Mouse (Mus musculus) hindbrain, embryonic 11.5 days (tissue): Measurements from ENCODE around the gene Jag1. TPM values are rescaled to one million over a fixed set of nuclear protein-coding genes. Genes with fewer than 3 reads are reported as not detected.

Experiments used
- ATAC-seq: fragments of 200-750 bp; cut with Nextera tagmentation; 2 replicates; pipeline ENCODE4 v1.8.0; 2017; ENCODE audit warnings: mild to moderate bottlenecking, moderate TSS enrichment, moderate library complexity; ENCODE audit not compliant: low FRiP score
- DNase-seq: peaks from one replicate; pipeline ENCODE4 v3.0.0-alpha.2; 2015; ENCODE audit warnings: low spot score
- H3K27ac ChIP-seq: fragments of 300-500 bp; sonication (generic); 2 replicates; pipeline ENCODE4 v1.5.1; 2014; ENCODE audit warnings: mild to moderate bottlenecking, low read depth, low read length
- H3K27me3 ChIP-seq: fragments of 300-500 bp; sonication (generic); 2 replicates; pipeline ENCODE4 v1.6.1; 2014; ENCODE audit warnings: mild to moderate bottlenecking, low read length, moderate library complexity, mixed read lengths; ENCODE audit not compliant: control insufficient read depth, insufficient read depth
- H3K36me3 ChIP-seq: fragments of 300-500 bp; sonication (generic); 2 replicates; pipeline ENCODE4 v1.6.1; 2014; ENCODE audit warnings: mild to moderate bottlenecking, low read length, moderate library complexity, mixed read lengths; ENCODE audit not compliant: control insufficient read depth, insufficient read depth
- H3K4me1 ChIP-seq: fragments of 300-500 bp; sonication (generic); replicated peaks from 2 replicates; pipeline ENCODE4 v1.6.1; 2014; ENCODE audit warnings: low read length, mixed read lengths; ENCODE audit not compliant: control insufficient read depth, insufficient read depth
- H3K4me2 ChIP-seq: fragments of 300-500 bp; sonication (generic); replicated peaks from 2 replicates; pipeline ENCODE4 v1.6.1; 2014; ENCODE audit warnings: mild to moderate bottlenecking, low read depth, low read length
- H3K4me3 ChIP-seq: fragments of 300-500 bp; sonication (generic); 2 replicates; pipeline ENCODE4 v1.5.1; 2014; ENCODE audit warnings: low read depth, low read length
- H3K9ac ChIP-seq: fragments of 300-500 bp; sonication (generic); 2 replicates; pipeline ENCODE4 v1.6.1; 2014; ENCODE audit warnings: low read depth, low read length
- H3K9me3 ChIP-seq: fragments of 300-500 bp; sonication (generic); 2 replicates; pipeline ENCODE4 v1.6.1; 2016; ENCODE audit warnings: low read length; ENCODE audit not compliant: control insufficient read depth
- WGBS: fragments of 180-500 bp; shearing (Covaris S2); extraction: QIAGEN DNeasy Blood & Tissue Kit; methylation state at CpG from one replicate; pipeline ENCODE4 v1.1.7; 2014; 5-methylcytosine and 5-hydroxymethylcytosine counted together
- polyA plus RNA-seq: library from polyadenylated mRNA; unstranded; fragments of >200 nt; fragmentation: Nextera tagmentation; extraction: Ambion mirVana; gene quantifications from 2 replicates; pipeline ENCODE4 v1.2.1, GENCODE M21; 2014

Gene Jag1
- polyA plus RNA-seq, 1 experiment from 2014 or later, result 22.1 TPM

DNA sequence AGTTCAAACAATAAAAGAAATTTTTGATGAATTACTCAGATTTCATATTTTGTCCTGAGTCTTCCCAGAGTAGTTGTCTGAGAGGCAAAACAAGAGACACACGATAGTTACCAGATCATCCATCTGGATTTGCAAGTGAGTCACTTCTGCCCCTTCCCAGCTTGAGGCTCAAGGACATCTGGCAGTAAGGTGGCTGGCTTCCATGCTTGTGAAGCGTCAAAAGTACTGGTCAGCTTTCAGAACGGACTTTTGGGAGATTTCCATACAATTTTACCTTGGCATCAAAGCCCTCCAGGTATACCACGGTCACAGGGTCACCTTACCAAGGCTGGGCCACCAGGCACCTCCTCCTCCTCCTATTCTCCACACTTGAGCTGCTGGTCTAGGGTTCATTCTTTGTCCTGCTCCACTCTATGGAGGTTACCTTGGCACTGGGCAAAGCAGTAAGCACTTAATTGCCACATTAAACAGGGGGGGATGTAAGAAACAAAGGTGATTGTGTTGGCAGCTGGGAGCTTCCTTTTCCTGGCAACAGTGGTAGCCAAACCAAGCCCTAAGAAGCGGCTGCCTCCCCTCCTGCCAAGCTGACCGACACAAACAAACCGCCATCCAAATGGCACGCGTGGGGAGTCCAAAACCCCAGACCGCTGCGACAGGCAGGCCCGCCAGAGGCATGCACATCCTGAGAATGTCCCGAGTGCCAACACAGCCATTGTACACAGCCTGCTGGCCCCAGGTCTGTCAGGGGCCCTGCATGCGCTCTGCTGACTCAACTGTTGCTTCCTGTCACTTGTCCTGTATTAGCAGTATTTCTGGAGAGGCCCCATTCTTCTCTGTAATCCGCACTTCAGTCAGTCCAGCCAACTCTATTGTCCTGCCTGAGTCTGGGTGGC is 6.9 kb downstream of the Jag1 start:
- ATAC-seq (peak; percentile 28), DNase-seq (no peak)
- no peaks in the 10 kb centered on the region for H3K27me3 ChIP-seq
- H3K36me3 ChIP-seq, result no peaks in the 10 kb centered on the region
- peaks cover 11% of the 10 kb centered on the region for H3K4me1 ChIP-seq
- H3K4me2 ChIP-seq, result no peak overlapping the region; the same call in 1 of the 2 replicates
- no peak overlapping the region for H3K4me3 ChIP-seq
- H3K27ac ChIP-seq, result no peak overlapping the region; the same call in 1 of the 2 replicates
- WGBS, result 37% methylated on average over 15 of the region's 15 CpGs
- no peak overlapping the region for H3K9ac ChIP-seq
- H3K9me3 ChIP-seq, result no peaks in the 10 kb centered on the region

DNA sequence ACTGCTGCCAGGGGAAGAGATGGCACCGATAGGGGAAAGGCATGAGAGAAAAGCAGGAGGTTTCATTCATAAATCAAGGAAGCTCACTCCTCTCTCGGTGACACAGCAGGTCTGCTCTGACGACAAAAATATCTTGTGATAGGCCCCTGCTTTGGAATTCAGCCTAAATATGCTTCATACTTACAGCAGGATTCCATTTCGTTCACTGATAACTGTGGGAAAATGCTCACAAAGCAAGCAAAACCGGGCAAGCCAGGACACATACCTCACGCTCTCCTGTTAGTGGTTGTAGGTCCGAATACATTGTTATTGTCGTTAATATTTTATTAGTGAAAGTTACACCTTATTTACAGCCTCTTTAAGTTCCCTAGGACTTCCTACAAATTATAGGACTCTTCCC is 8.5 kb downstream of the Jag1 start:
- Histone ChIP-seq H3K9me3 (no peaks in the 10 kb centered on the region), H3K9ac (no peak overlapping the region), H3K4me1 (peaks cover 11% of the 10 kb centered on the region), H3K4me3 (no peak overlapping the region), H3K27me3 (no peaks in the 10 kb centered on the region), H3K36me3 (no peaks in the 10 kb centered on the region), H3K4me2 (no peak overlapping the region), H3K27ac (no peak overlapping the region)
- WGBS, result 66% methylated on average over 8 of the region's 8 CpGs
- ATAC-seq, result no peak
- DNase-seq, result no peak

DNA sequence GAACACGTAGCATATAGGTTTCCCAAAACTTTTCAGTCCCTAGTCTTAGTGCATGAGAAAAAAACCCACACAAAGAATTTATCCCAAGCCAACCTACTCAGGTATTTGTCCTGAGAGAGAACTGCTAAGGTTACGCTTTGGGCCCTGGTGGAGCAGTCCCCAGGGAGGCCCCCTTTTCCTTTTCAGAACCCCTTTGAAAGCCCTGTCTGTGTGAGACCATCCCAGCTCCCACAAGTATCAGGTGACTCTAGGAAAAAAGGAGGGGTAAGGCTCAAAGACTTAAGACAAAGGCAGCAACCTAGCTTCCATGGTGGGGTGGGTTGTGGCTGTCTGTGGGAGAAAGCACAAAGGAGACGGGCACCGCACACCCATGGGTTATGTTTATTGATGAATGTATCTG is 9.2 kb downstream of the Jag1 start:
- peaks cover 11% of the 10 kb centered on the region for H3K4me1 ChIP-seq
- no peak overlapping the region for H3K27ac ChIP-seq
- ATAC-seq (no peak), DNase-seq (no peak)
- no peaks in the 10 kb centered on the region for H3K36me3 ChIP-seq
- 48% methylated on average over 4 of the region's 4 CpGs for WGBS
- no peak overlapping the region for H3K9ac ChIP-seq
- H3K27me3 ChIP-seq, result no peaks in the 10 kb centered on the region
- no peak overlapping the region for H3K4me2 ChIP-seq
- no peak overlapping the region for H3K4me3 ChIP-seq
- no peaks in the 10 kb centered on the region for H3K9me3 ChIP-seq

DNA sequence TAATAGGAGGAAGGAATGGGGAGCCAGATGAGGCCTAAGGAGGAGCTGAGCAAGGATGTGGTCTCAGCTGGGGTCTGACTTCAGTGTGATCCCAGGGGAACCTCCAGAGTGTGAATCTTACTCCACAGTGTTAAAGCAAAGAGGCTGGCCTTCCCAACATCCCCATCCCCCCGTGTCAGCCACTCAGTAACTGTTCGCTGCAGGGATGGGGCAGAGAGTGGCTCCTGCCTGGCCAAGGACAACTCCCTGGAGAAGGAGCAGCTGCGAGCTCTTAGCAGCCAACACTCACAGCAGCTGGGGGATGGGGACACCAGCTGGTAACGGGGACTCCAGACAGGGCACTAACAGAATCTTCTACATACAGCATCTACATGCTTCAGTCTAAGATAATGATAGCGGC is 15.4 kb downstream of the Jag1 start:
- no peak overlapping the region for H3K27ac ChIP-seq
- no peak overlapping the region for H3K9ac ChIP-seq
- H3K9me3 ChIP-seq, result no peaks in the 10 kb centered on the region
- H3K4me3 ChIP-seq, result no peak overlapping the region
- H3K27me3 ChIP-seq, result no peaks in the 10 kb centered on the region
- no peaks in the 10 kb centered on the region for H3K36me3 ChIP-seq
- H3K4me2 ChIP-seq, result no peak overlapping the region
- peaks cover 12% of the 10 kb centered on the region for H3K4me1 ChIP-seq
- ATAC-seq (peak; percentile 86), DNase-seq (peak; percentile 68)
- WGBS, result 32% methylated on average over 5 of the region's 5 CpGs

DNA sequence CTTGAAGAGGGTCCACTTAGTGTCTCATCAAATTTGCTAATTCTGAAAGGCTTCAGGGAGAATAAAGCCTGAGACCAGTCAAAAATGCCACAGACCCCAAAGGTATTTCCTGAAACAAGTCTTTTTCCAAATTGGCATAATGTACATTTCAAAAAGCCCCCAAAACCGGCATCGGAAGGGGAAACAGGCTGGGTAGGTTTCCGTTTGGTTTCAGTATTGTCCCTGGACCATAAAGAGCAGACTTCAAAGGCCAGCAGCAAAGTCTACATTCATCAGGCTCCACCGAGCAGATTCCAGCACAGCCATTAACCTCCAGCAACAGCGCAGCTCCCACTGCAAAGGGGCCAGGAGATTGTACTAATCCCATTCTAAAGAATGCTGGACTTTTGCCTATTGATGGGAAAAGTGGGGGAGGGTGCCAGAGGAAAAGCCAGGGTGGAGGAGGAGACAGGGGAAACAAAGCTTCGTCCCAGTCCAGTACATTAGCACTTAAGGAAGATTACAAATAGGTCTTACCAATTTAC is 17.2 kb downstream of the Jag1 start:
- peaks cover 12% of the 10 kb centered on the region for H3K4me1 ChIP-seq
- no peak for ATAC-seq

DNA sequence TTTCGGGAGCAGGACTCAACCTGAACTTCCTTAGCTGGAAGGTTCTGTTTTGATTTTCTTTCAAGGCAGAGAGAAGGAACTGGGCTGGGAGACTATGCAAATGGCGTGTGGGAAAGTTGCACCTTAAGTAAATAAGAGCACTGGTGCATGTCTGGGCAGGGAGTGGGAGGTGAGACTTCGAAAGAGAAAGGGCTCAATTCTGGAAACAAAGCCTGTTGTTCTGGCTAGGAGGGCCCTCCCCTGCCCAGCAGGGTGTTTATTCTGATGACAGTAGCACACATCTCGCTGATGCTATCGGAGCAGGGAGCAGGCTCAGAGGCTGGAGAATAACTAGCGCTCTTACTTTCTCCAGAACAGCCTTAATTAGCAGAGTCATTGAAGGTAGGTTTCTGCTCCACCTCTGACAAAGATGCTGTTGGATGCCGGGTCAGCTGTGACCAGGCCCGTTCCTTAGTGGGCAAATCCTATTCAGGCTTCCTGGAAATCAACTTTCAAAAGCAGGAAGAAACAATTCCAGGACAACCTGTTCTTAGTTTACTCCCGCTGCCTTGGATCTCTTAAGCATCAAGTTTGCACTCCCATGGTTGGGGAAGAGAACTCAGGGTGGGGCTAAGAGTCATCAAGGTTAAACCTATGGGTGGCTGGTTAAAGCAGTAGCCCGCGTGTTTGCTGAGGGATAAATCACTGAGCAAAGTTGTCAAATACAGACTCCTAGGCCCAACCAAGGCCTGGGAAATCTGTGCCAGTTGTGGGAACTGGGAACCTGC is 18.0 kb downstream of the Jag1 start:
- WGBS, result 16% methylated on average over 11 of the region's 11 CpGs
- H3K27me3 ChIP-seq, result no peaks in the 10 kb centered on the region
- H3K27ac ChIP-seq, result no peak overlapping the region
- ATAC-seq (no peak), DNase-seq (no peak)
- no peaks in the 10 kb centered on the region for H3K36me3 ChIP-seq
- H3K4me3 ChIP-seq, result no peak overlapping the region
- no peaks in the 10 kb centered on the region for H3K9me3 ChIP-seq
- no peak overlapping the region for H3K4me2 ChIP-seq
- H3K9ac ChIP-seq, result no peak overlapping the region
- peaks cover 12% of the 10 kb centered on the region for H3K4me1 ChIP-seq

More for the DNA sequence above, 17.2 kb downstream of the Jag1 start:
- H3K4me3 ChIP-seq, result no peak overlapping the region
- WGBS, result 13% methylated on average over 6 of the region's 6 CpGs
- no peak overlapping the region for H3K27ac ChIP-seq
- H3K4me2 ChIP-seq, result no peak overlapping the region
- no peaks in the 10 kb centered on the region for H3K27me3 ChIP-seq
- H3K36me3 ChIP-seq, result no peaks in the 10 kb centered on the region
- H3K9ac ChIP-seq, result no peak overlapping the region
- no peak for DNase-seq
- no peaks in the 10 kb centered on the region for H3K9me3 ChIP-seq

DNA sequence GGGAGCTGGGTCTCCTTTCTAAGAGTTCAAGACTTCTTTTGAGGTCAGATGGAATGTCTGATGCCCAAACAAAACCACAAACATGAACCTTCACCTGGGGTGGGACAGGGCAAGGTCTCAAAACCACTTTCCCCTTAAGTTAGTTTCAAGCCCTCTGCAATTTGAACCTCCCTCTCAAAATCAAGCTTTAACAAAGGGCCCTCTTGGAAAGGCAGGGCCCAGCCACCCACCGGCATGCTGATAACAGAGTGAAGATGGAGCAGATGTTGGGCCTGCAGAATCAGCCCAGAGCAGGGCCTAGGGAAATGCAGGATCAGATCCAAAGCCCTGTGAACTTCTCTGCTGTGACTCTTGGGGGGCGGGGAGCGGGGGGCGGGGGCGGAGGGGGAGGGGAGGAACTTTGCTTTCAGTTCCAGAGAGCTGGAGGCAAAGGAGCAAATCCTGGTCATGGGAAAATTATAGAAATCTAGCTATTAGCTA is 19.4 kb downstream of the Jag1 start:
- H3K4me3 ChIP-seq, result no peak overlapping the region
- no peak overlapping the region for H3K9ac ChIP-seq
- no peaks in the 10 kb centered on the region for H3K36me3 ChIP-seq
- ATAC-seq (no peak), DNase-seq (no peak)
- no peaks in the 10 kb centered on the region for H3K9me3 ChIP-seq
- peaks cover 18% of the 10 kb centered on the region for H3K4me1 ChIP-seq
- 20% methylated on average over 5 of the region's 5 CpGs for WGBS
- no peaks in the 10 kb centered on the region for H3K27me3 ChIP-seq
- H3K4me2 ChIP-seq, result no peak overlapping the region
- no peak overlapping the region for H3K27ac ChIP-seq

DNA sequence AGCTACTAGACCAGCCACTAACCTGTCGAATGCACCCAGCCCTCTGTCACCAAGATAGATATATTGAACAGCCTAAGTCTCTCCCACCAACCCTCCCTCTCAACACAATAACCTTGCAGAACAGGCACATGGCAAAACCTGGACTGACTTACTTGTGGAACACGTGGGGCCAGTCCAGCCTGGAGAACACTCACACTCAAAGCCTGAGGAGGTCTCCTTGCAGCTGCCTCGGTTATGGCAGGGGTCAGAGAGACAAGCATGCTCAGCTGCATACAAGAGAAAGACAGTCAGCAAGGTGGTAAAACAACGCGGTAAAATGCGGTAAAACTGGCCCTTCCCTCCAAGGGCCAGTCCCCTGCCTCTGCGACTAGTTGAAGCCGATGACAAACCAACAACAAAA is 22.1 kb downstream of the Jag1 start:
- H3K9ac ChIP-seq, result no peak overlapping the region
- WGBS, result 66% methylated on average over 8 of the region's 8 CpGs
- H3K36me3 ChIP-seq, result 0 out of 2 replicates have a peak, but pooled peaks cover 5% of the 10 kb centered on the region
- no peak overlapping the region for H3K4me2 ChIP-seq
- no peak overlapping the region for H3K27ac ChIP-seq
- DNase-seq, result no peak
- ATAC-seq, result no peak
- no peak overlapping the region for H3K4me3 ChIP-seq
- H3K27me3 ChIP-seq, result no peaks in the 10 kb centered on the region
- no peaks in the 10 kb centered on the region for H3K9me3 ChIP-seq
- peaks cover 21% of the 10 kb centered on the region for H3K4me1 ChIP-seq
